Mouse (Mus musculus) embryonic fibroblast, embryonic 13.5 days (primary cell): Measurements from ENCODE around the gene Abtb1.

ENCODE experiments used
- CTCF ChIP-seq: IDR thresholded peaks from 2 replicates; pipeline ENCODE4 v1.5.1; 2011; ENCODE audit warnings: mild to moderate bottlenecking, control low read depth, low read length, moderate library complexity, borderline replicate concordance; ENCODE audit not compliant: insufficient read depth
- POLR2A ChIP-seq: IDR thresholded peaks from 2 replicates; pipeline ENCODE4 v1.6.1; 2011; ENCODE audit warnings: low read depth, mild to moderate bottlenecking, control low read depth, low read length, moderate library complexity

GRCm38 (mm10) chr6:88869459-88869858, 27.7 kb upstream of the Abtb1 start:
- TF ChIP-seq CTCF (no peak), POLR2A (no peak)
